Mouse (Mus musculus) liver, postnatal 0 days (tissue): Measurements from ENCODE around the gene Mecr. TPM values are rescaled to one million over a fixed set of nuclear protein-coding genes. Genes with fewer than 3 reads are reported as not detected.
A peak's percentile ranks its signal among the peaks of the same experiment; 100 is the strongest.

ENCODE experiments used
- ATAC-seq: fragments of 200-750 bp; cut with Nextera tagmentation; 2 replicates; pipeline ENCODE4 v1.8.0; 2017; ENCODE audit warnings: mild to moderate bottlenecking, moderate library complexity
- DNase-seq: peaks from one replicate; pipeline ENCODE4 v3.0.0-alpha.2; 2016
- H3K27ac ChIP-seq: fragments of 300-500 bp; sonication (generic); 2 replicates; pipeline ENCODE4 v1.5.1; 2014; ENCODE audit warnings: antibody characterized with exemption, moderate library complexity, mild to moderate bottlenecking, low read depth
- H3K27me3 ChIP-seq: fragments of 300-500 bp; sonication (generic); 2 replicates; pipeline ENCODE4 v1.6.1; 2014; ENCODE audit warnings: low read length, control low read depth, mixed read lengths; ENCODE audit not compliant: insufficient read depth
- H3K36me3 ChIP-seq: fragments of 300-500 bp; sonication (generic); replicated peaks from 2 replicates; pipeline ENCODE4 v1.6.1; 2014; ENCODE audit warnings: mild to moderate bottlenecking, control low read depth, low read length, moderate library complexity, mixed read lengths; ENCODE audit not compliant: insufficient read depth
- H3K4me1 ChIP-seq: fragments of 300-500 bp; sonication (generic); 2 replicates; pipeline ENCODE4 v1.6.1; 2014; ENCODE audit warnings: antibody characterized with exemption, mild to moderate bottlenecking, control low read depth; ENCODE audit not compliant: insufficient read depth
- H3K4me2 ChIP-seq: fragments of 300-500 bp; sonication (generic); 2 replicates; pipeline ENCODE4 v1.6.1; 2014; ENCODE audit warnings: low read depth, mild to moderate bottlenecking, low read length, moderate library complexity, mixed read lengths
- H3K4me3 ChIP-seq: fragments of 300-500 bp; sonication (generic); 2 replicates; pipeline ENCODE4 v1.5.1; 2014; ENCODE audit warnings: low read depth, low read length
- H3K9ac ChIP-seq: fragments of 300-500 bp; sonication (generic); replicated peaks from 2 replicates; pipeline ENCODE4 v1.6.1; 2014; ENCODE audit warnings: mild to moderate bottlenecking, moderate library complexity
- H3K9me3 ChIP-seq: fragments of 300-500 bp; sonication (generic); 2 replicates; pipeline ENCODE4 v1.6.1; 2016; ENCODE audit warnings: mild to moderate bottlenecking, control low read depth, low read length, mixed read lengths
- CTCF ChIP-seq: sonication (generic); IDR thresholded peaks from 2 replicates; pipeline ENCODE4 v1.5.1; 2016; ENCODE audit warnings: antibody characterized with exemption, low read depth
- EP300 ChIP-seq: IDR thresholded peaks from 2 replicates; pipeline ENCODE4 v1.6.1; 2016; ENCODE audit warnings: antibody characterized with exemption, low read depth, mild to moderate bottlenecking
- WGBS: fragments of 180-500 bp; shearing (Covaris S2); extraction: QIAGEN DNeasy Blood & Tissue Kit; methylation state at CpG from one replicate; pipeline ENCODE4 v1.1.7; 2014; ENCODE audit not compliant: insufficient replicate concordance; 5-methylcytosine and 5-hydroxymethylcytosine counted together
- polyA plus RNA-seq: library from polyadenylated mRNA; unstranded; fragments of >200 nt; fragmentation: Nextera tagmentation; extraction: Ambion mirVana; gene quantifications from 2 replicates; pipeline ENCODE4 v1.2.1, GENCODE M21; 2015

Mecr gene
- polyA plus RNA-seq, 1 experiment from 2014 or later: 30.0 TPM

DNA sequence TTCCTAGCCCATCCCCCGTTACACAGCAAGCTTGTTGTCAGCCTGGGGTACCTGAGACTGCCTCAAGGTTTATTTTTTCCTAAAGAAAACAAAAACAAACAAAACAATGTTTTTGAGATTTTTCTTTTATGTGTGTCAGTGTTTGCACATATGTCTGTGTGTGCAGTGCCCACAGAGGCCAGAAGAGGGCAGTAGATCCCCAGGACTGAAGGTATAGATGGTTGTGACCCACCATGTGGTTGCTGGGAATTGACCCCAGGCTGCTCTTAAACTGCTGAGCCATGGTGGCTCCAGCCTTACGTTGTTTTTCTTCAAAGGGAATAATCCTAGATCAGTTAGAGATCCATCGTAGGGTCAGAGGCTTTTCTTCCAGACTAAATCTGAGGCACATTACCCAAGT, 64.6 kb downstream of the Mecr start:
- 85% methylated on average over 3 of the region's 3 CpGs for WGBS
- no peak overlapping the region for H3K27ac ChIP-seq
- TF ChIP-seq EP300: no peak
- peak; percentile 63 for TF ChIP-seq CTCF
- peaks cover 11% of the 10 kb centered on the region for H3K27me3 ChIP-seq
- no peaks in the 10 kb centered on the region; the same call in 1 of the 2 replicates for H3K9me3 ChIP-seq
- peaks cover 13% of the 10 kb centered on the region for H3K4me1 ChIP-seq
- no peak overlapping the region for H3K9ac ChIP-seq
- no peak overlapping the region for H3K4me3 ChIP-seq
- H3K4me2 ChIP-seq: no peak overlapping the region
- 0 out of 2 replicates have a peak, but pooled peaks cover 3% of the 10 kb centered on the region for H3K36me3 ChIP-seq
- DNase-seq (no peak), ATAC-seq (no peak)

DNA sequence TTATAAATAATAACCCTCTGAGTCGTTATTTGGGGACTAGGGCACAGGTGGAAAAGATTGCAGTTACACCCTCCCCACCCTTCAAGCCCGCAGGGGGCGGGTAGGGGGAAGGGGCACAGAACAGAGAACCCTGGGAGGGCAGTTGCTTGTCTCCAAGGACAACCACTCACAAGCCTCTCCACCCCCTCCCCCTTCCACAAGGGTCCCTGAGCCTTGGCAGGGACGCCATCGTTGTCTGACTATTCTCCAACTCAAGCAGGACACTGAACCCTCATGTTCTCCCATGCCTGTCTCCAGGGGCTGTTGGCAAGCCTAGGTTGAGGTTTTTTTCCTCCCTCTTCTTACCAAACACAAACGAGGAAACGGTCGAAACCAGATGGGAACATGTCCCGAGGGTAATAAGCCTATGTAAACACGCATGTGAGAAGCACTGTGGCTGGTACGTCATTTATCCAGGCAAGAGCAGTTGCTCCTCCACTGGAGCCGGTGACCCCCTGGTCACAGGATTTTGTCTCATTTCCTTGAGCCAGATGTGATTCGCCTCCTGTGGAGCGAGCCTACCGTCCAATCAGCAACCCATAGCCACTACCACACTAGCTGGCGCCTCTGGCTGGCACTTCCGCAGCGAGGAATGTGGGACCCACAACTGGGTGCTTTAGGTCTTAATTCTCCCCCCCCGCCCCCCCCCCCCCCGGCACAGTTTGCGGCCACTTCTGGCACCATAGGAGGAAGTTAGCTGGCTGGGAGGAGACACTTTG, 67.1 kb downstream of the Mecr start:
- WGBS: 7% methylated on average over 19 of the region's 21 CpGs
- peak overlapping the region; percentile 58 for H3K4me2 ChIP-seq
- H3K4me3 ChIP-seq: peak overlapping the region; percentile 12; the same call in 1 of the 2 replicates
- H3K27ac ChIP-seq: peak overlapping the region; percentile 77
- H3K27me3 ChIP-seq: peaks cover 34% of the 10 kb centered on the region
- H3K9me3 ChIP-seq: no peaks in the 10 kb centered on the region; the same call in 1 of the 2 replicates
- H3K36me3 ChIP-seq: no peaks in the 10 kb centered on the region
- no peak overlapping the region; the same call in 1 of the 2 replicates for H3K9ac ChIP-seq
- DNase-seq (peak; percentile 63), ATAC-seq (peak; percentile 84)
- TF ChIP-seq CTCF (no peak), EP300 (no peak)
- H3K4me1 ChIP-seq: peaks cover 19% of the 10 kb centered on the region

DNA sequence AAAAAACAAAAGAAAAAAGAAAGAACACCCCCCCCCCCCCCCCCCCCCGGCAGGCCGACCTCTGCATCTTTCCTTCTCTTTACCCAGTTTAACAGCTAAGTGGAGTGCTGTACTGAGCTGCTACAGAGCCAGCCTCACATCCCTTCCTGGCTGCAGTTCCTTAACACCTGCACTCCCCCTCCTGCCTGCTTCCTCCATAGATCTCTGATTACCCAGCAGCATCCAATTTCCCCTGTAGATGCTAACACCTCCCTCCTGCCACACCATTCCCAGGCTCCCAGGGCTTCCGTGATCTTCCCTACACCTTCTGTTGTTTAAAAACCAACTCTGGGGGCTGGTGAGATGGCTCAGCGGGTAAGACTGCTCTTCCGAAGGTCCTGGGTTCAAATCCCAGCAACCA, 68.3 kb downstream of the Mecr start:
- no peak for DNase-seq
- Histone ChIP-seq H3K4me2 (peak overlapping the region; percentile 58; the same call in 1 of the 2 replicates), H3K9ac (no peak overlapping the region), H3K27me3 (peaks cover 45% of the 10 kb centered on the region), H3K9me3 (no peaks in the 10 kb centered on the region; the same call in 1 of the 2 replicates), H3K36me3 (no peaks in the 10 kb centered on the region), H3K4me1 (peaks cover 23% of the 10 kb centered on the region), H3K27ac (no peak overlapping the region), H3K4me3 (no peak overlapping the region)
- no peak for TF ChIP-seq CTCF
- no peak for TF ChIP-seq EP300
- 60% methylated on average over 3 of the region's 5 CpGs for WGBS
- no peak for ATAC-seq

DNA sequence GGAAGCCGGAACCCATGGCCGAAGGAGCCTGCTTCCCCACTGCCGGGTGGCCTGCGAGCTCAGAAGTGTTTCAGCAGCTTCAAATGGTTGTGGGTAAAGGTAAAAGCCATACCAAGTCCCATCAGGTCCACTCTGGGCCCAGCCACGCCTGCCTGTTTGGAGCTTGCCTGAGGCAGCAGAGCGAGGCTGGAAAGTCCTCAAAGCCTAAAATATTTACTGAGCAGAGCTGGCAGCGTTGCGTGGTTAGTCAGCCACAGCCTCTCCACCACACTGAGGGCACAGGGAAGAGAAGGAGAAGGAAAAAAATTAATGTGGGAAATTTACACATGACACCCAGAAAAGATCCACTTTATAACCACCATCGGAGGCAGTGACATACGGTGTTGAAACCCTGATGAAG, 70.3 kb downstream of the Mecr start:
- H3K4me2 ChIP-seq: no peak overlapping the region
- TF ChIP-seq CTCF (no peak), EP300 (no peak)
- ATAC-seq (no peak), DNase-seq (no peak)
- H3K36me3 ChIP-seq: no peaks in the 10 kb centered on the region
- H3K27me3 ChIP-seq: peaks cover 55% of the 10 kb centered on the region
- WGBS: 51% methylated on average over 10 of the region's 10 CpGs
- H3K9ac ChIP-seq: no peak overlapping the region
- no peaks in the 10 kb centered on the region for H3K9me3 ChIP-seq
- H3K4me3 ChIP-seq: no peak overlapping the region
- no peak overlapping the region for H3K27ac ChIP-seq
- peaks cover 24% of the 10 kb centered on the region for H3K4me1 ChIP-seq

DNA sequence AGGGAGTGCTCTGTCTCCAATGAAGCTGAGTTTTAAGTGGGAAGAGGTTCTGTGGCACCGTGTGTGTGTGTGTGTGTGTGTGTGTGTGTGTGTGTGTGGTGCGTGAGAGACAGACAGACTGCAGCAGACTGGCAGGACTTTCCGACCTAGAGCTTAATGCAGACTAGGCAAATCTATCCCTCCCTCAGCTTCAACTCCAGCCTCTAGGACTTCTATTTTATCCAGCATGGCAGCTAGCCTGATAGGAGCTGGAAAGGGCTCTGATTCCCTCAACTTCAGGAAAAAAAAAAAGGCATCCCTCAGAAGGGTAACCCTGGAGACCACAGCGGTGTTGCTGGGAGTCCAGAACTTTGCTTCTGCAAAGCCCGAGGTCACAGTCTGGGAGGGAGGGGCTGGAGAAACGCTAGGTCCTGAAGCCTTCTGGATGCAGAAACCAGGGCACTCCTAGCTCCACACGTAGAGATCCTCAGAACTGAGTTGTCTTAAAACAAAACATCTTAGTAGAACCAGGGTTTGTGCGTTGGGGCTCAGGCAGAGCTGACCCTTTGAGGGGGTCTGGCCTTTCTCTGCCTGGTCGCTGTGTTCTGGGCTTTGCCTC, 70.9 kb downstream of the Mecr start:
- H3K36me3 ChIP-seq: no peaks in the 10 kb centered on the region
- H3K4me3 ChIP-seq: no peak overlapping the region
- no peak for TF ChIP-seq EP300
- TF ChIP-seq CTCF: no peak
- H3K9ac ChIP-seq: no peak overlapping the region
- no peaks in the 10 kb centered on the region for H3K9me3 ChIP-seq
- no peak for DNase-seq
- peaks cover 57% of the 10 kb centered on the region for H3K27me3 ChIP-seq
- no peak for ATAC-seq
- peaks cover 28% of the 10 kb centered on the region for H3K4me1 ChIP-seq
- H3K27ac ChIP-seq: no peak overlapping the region
- no peak overlapping the region for H3K4me2 ChIP-seq
- 21% methylated on average over 9 of the region's 9 CpGs for WGBS

DNA sequence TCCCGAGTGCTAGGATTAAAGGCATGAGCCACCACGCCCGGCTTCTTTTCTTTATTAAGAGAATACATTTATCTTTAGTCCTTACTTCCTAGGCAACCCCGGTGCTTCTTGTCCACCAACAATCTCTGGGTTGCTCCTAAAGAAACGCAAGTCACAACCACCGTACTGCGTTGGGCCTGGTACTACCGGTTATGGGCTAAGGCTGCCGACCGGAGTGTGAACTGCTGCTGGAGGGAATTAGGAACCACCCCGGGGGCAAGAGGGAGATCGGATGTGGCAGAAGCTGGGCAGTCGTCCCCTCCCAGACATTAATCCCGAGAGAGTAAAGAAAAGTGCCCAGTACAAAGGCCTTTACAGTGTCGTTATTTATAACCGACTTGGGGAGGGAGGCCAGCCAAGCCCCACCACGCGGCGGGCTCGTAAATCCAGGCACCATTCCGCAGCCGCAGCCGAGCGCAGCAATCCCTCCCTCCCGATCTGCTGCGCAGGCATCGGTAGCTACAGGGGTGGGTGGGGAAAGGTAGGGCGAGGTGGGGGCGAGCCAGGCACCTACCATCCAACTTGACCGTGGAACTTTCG, 71.7 kb downstream of the Mecr start:
- H3K36me3 ChIP-seq: no peaks in the 10 kb centered on the region
- peak overlapping the region; percentile 39 for H3K4me2 ChIP-seq
- no peaks in the 10 kb centered on the region for H3K9me3 ChIP-seq
- 5% methylated on average over 31 of the region's 31 CpGs for WGBS
- H3K4me1 ChIP-seq: peaks cover 31% of the 10 kb centered on the region
- H3K27ac ChIP-seq: no peak overlapping the region
- no peak for DNase-seq
- peaks cover 66% of the 10 kb centered on the region for H3K27me3 ChIP-seq
- no peak for TF ChIP-seq EP300
- no peak for TF ChIP-seq CTCF
- 0 out of 2 replicates have a peak overlapping the region, but pooled peaks have one; percentile 32 for H3K9ac ChIP-seq
- no peak for ATAC-seq
- H3K4me3 ChIP-seq: no peak overlapping the region
